Mouse (Mus musculus) liver (tissue): ENCODE measurements around the gene Cysrt1.

Experiments used
- DNase-seq: peaks from one replicate; pipeline ENCODE4 v3.0.0-alpha.2; 2020; ENCODE audit warnings: mixed read lengths

The Cysrt1 gene

GRCm38 (mm10) chr2:25234050-25234449 is 8.2 kb downstream of the Cysrt1 start, which contains the start of gene Slc34a3:
Slc34a3 (minus strand) TSS chr2:25234364.
- no peak for DNase-seq

- peak; percentile 46 for DNase-seq
Measured at GRCm38 (mm10) chr2:25233421-25233820, 8.8 kb downstream of the Cysrt1 start.

GRCm38 (mm10) chr2:25231038-25231437 is 11.2 kb downstream of the Cysrt1 start:
- DNase-seq, result no peak

DNA sequence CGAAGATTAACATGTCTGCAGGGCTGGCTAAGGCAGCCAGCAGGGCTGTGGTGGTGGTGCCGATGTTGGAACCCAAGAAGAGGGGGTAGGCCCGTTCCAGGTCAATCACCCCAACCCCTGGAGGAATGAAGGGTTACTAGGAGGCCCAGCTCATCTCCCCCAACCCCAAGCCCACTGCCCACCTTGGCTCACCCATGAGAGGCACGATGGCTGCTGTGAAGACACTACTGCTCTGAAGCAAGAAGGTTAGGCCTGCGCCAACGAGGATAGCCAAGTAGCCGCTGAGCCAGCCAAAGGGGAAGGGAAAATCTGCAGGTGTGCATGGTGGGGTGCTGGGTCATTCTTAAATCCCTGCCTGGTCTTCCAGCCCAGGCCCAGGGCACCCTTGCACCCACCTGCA is 11.7 kb downstream of the Cysrt1 start:
- DNase-seq, result no peak

GRCm38 (mm10) chr2:25229582-25229981 is 12.7 kb downstream of the Cysrt1 start:
- DNase-seq, result no peak

DNA sequence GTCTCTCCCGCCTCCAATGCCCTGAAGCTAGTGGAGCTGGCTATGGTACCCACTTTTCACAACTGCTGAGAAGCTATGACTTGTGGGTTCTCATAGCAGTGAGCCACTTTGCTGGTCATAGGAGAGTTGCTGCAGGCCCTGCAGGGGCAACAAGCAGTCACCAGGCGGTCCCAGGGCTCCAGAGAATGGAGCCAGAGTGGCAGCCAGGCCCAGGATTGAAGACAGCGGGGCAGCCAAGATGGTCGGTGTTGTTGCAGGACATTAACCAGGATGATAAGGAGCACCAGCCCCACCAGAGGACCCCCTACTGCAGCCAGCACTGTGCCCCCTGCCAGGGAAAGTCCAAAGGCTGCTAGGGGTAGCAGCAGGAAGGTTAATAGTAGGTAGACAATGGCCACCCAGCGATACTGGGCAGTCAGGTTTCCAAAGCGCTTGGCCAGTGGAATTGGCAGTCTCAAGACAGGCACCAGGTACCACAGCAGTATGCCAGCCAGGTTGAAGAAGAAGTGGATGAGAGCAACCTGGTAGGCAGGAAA is 13.2 kb downstream of the Cysrt1 start:
- DNase-seq, result no peak

GRCm38 (mm10) chr2:25228431-25228889 is 13.8 kb downstream of the Cysrt1 start:
- peak; percentile 89 for DNase-seq

DNA sequence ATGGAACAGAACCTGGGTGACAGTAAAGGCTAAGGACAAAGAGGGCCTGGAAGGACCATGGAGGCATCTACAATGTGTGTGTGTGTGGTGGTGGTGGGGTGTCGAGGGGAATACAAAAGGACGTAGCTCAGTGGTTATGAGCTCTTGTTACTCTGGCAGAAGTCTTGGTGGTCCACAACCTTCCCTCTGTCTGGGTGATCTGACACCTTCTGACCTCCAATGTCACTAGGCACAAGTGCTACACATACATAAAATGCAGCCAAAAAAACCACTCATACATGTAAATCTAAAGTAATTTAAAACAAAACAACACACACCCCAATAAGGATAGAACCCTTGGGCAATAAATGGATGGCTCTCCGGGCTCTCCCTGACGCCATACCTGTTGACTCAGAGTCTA is 14.8 kb downstream of the Cysrt1 start:
- no peak for DNase-seq

GRCm38 (mm10) chr2:25226864-25227263 is 15.4 kb downstream of the Cysrt1 start:
- DNase-seq, result no peak

- no peak for DNase-seq
Measured at GRCm38 (mm10) chr2:25225811-25226379, 16.4 kb downstream of the Cysrt1 start.

DNA sequence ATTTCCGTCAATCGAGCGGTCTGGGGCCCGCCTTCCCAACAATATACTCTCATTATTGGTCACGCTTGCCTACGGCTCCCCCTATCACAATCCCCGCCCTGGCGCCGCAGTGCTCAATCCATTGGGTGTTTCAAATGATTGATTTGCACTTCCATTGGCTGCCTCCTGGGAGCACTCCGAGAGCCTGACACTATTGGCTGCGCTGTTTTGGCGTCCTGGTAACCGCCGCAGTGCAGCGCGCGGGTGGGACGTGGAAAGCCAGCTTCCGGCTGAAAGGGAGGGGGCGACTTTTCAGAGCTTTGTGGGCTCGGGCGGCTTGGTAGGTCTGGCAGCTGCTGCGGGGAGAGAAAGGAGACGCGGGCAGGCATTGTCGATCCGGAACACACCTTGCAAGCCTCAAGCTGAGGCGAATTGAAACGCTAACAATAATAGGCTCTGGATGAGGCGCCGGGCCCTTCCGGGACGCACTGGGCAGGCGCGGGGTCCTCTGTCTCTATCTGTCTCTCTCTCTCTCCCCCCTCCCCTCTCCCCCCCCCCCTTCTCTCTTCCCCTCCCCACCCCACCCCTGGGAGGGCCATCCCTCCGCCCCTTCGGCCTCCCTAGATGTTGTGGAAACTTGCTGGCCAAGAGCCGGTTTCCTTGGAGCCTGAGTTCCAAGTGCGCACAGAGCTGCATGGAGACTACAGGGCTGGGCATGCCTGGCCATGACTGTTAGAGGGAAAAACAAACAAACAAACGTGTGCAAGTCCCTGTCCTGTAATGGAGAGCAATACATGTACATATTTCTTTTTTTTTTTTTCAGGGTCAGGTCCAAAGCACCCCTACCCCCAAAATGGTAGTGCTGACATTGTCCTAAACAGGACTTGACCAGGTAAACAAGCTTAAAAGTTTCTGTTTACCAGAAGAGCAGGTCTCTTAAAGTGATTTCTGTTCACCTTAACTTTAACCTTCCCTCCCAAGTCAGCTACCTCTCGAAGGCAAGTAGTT is 17.2 kb downstream of the Cysrt1 start:
- peak; percentile 99 for DNase-seq

- no peak for DNase-seq
Measured at GRCm38 (mm10) chr2:25224492-25224765, 17.8 kb downstream of the Cysrt1 start, which contains the start of gene Tubb4b. Tubb4b (minus strand) TSS chr2:25224702.

GRCm38 (mm10) chr2:25223681-25224491 is 18.4 kb downstream of the Cysrt1 start:
- DNase-seq, result peak; percentile 96

DNA sequence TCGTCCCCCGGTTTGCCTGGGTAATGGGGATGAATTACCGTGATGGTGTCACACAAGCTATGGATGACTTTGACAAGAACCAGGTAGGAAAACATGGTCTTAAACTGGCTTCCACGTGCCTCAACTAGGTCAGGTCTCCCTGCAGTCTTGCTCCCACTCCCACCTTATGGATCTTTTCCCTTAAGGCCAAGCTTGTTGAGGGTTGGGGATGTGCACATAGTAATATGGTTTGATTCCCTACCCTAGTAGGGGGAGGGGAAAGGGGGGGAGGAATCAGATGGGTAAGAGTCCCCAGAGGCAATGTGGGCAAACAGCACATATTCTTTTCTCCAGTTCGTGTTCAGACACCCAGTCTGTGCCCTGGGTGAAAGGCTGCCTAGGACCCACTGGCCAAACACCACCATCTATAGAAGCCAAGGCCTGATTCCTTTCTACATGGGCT is 20.9 kb downstream of the Cysrt1 start:
- DNase-seq, result no peak

- DNase-seq, result no peak
Measured at GRCm38 (mm10) chr2:25218445-25218844, 23.8 kb downstream of the Cysrt1 start, which contains the start of gene Fam166a. Fam166a (plus strand) TSS chr2:25218745.

DNA sequence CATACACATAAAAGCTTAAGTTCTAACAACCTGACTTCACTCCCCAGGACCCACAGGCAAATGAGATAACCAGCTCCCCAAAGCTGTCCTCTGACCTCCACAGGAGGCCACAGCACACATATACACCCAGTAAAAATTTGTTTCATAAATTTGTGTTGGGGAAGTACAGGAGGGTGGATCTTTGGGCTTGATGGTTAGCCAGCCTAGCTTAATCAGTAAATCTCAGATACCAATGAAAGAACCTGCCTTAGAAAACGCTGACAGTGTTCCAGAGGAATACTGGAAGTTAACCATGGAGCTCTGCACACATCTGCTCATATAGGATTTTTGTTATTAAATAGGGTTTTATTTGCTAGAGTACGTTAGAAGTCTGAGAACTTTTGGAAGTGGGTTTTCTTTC is 24.6 kb downstream of the Cysrt1 start:
- no peak for DNase-seq

- DNase-seq, result no peak
Measured at GRCm38 (mm10) chr2:25214444-25214843, 27.8 kb downstream of the Cysrt1 start, which contains the start of gene Stpg3. Stpg3 (minus strand) TSS chr2:25214637.

- no peak for DNase-seq
Measured at GRCm38 (mm10) chr2:25213266-25213865, 28.9 kb downstream of the Cysrt1 start.

DNA sequence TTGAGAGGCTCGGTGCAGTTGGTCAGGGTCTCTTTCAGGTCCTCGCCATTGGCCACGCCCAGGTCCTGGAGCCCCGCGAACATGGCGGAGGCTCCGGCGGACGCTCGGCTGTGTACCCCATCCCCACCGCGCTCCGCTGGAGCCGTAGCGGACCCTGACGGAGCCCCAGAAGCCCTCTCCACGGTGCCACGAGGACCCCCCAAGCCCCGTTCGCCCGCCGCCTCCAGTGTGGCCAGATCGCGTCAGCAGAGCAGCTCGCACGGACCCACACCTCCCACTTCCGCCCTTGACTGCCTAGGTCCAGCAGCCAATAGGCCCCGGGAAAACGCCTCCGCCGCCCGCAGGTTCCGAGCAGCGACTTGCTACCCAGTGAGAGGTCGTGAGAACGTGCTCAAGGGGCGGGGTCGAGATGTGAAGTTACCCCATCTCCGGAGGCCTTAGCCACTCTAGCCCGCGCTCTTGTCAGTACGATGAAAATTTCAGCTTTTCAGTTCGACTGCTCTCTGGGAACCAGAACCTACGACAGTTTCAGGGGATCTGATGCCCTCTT is 31.1 kb downstream of the Cysrt1 start, which contains the start of gene Nelfb:
TSS of gene Nelfb (minus strand) at position 369 of the 550 bp plus-strand sequence.
- peak; percentile 92 for DNase-seq

GRCm38 (mm10) chr2:25210686-25211085 is 31.6 kb downstream of the Cysrt1 start:
- no peak for DNase-seq

GRCm38 (mm10) chr2:25207593-25207992 is 34.7 kb downstream of the Cysrt1 start:
- no peak for DNase-seq
